Mouse (Mus musculus) testis, postnatal 14 days (tissue): ENCODE measurements around the gene Actr5.
A peak's percentile ranks its signal among the peaks of the same experiment; 100 is the strongest.

Experiments used
- DNase-seq: peaks from one replicate; pipeline ENCODE4 v3.0.0; 2021; ENCODE audit warnings: low spot score

Actr5 gene

DNA sequence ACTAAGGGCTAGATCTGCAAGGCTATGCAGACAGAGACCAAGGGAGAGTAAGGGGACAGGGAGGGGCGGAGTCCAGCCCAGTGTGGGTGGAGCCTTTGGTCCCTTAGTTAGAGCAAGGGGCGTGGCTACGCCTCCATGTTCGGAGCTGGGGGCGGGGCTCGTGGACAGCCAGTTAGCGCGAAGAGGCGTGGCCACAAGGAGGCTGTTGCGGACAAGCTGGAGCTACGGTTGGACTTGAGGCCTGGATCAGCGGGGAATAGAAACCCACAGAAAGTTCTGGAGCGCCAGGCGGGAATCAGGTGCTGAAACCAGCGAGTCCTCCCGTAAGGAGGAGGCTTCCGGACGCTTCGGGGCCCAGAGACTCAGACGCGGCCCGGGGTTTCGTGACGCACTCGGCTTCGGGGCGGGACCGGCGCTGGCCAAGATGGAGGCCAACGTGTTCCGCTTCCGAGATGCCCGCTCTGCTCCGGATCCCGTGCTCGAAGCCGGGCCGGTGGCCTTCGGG, at the start of gene Actr5:
TSS of gene Actr5 (plus strand) at position 171 of the 505 bp plus-strand sequence.
- DNase-seq = peak; percentile 96

GRCm38 (mm10) chr2:158579979-158580378, 44.7 kb upstream of the Actr5 start:
- no peak for DNase-seq

DNA sequence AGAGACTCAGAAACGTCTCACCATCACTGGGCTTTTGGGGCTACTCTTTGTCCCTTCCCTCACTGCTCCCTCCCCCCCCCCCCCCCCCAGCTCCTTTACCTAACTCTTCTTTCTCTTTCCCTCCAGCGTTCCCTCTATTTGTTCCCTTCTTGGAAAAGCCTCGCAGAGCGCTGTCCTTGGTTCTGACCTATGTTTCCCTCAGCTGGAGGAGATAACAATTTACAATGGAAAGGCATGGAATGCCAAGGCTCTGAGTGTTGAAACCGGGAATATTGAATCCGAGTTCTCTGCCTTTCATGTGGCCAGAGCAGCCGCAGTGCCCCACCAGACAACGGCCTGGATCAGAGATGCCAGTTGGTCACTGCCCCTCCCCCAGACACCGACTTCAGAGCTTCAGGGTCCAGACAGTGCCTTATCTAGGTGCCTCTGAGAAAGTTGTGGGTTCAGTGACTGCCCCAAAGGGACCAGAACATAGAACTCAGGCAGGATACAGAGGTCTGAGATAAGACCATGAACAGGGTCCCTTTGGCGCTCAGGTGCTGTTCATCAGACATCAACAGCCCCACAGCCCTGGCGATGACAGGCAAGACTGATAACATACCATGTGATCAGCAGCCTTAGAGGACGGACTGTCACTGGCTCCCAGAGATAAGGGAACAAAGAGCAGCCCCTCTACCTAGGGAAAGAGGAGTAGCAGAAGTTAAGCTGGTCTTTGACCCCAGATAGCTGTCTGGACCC, 39.9 kb upstream of the Actr5 start:
- DNase-seq = peak; percentile 21

- DNase-seq = no peak
Observed at GRCm38 (mm10) chr2:158588524-158589271, 36.0 kb upstream of the Actr5 start.

- no peak for DNase-seq
Observed at GRCm38 (mm10) chr2:158590495-158590894, 34.2 kb upstream of the Actr5 start.

DNA sequence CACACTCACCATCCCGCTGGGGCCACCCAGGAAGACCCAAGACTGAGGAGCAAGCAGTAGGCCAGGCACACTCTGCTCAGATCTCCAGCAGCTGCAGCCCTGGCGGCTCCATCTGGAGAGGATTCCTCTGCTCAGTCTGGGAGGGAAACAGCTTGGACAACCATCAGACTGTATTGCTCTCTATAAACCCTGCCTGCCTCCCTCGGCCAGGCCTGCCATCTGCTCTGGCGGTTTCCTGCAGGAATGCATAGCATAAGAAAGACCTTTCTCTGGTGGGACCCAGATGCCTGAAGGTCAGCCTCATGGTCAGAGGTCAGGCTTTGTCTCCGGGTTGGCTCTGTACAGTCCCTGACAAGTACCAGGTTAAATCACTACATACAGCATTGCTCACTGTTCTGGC, 33.4 kb upstream of the Actr5 start:
- DNase-seq = no peak

DNA sequence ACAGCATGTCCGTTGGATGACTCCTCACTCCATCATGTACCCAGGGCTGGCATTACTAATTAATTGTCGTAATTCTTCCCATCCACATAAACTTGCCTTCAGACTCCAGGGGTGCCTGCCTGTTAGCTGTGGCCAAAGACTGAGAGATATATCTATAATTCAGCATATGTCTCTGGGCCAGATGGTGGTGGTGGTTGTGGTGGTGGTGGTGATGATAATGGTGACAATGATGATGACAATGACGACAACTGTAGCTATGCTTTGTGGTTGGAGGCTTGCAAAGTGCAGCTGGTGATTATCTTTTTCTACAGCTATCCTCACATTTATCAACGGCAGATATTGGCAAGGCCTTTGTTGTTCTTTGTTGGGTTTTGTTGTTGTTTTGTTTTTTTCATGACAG, 31.3 kb upstream of the Actr5 start:
- DNase-seq = no peak

DNA sequence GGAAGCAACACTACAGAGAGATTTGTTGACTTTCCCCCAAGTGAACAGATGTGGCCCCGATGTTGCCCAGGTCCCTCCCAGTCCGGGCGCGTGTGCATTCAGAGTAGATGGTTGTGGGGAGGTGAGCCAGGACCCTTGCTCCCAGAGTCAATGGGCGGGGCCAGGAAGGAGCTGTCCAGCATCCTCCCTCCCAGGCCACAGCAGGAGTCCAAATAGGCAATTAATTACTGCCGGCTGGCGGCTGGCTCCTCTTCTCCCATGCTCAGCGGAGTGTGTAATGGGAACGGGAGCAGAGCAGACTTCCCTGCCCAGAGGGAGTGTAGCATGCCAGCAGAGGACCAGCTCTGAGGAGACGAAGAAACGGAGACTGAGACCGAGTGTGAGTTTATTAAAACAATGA, 29.6 kb upstream of the Actr5 start:
- DNase-seq = peak; percentile 37

DNA sequence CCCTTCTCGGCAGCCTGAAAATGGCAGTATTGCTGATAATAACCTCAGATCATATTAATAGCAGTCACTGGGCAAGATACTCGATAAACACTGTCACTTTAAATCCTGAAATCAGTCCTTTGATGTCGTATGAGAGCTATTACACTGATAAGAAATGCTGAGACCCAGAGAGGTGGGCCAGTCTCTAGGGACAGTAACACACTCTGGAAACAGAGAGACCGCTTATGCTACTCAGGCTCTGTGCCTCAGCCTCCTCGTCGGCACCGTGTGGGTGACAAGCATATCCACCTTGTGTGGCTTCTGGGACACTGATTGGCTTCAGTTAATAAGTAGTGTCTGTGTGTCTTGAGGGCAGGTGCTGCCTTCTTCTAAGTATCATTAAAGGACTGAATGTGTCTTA, 29.1 kb upstream of the Actr5 start:
- no peak for DNase-seq

DNA sequence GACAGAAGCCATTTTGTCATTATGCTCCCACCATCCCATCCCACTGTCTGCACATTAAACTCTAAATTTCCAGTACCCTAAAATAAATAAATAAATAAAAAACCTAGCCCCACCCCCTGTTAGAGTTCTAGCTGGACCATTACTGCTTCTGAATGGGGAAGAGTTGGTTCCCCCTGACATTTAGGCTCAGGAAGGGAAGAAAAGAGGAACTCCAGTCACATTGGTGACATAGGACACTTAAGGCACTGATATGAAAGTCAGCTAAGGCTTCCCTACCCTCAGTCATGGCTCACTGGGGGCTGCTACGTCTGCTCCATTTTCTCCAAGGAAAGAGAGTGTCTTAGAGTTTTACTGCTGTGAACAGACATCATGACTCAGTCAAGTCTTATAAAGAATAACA, 27.9 kb upstream of the Actr5 start:
- DNase-seq = no peak

GRCm38 (mm10) chr2:158600517-158600916, 24.2 kb upstream of the Actr5 start:
- no peak for DNase-seq

DNA sequence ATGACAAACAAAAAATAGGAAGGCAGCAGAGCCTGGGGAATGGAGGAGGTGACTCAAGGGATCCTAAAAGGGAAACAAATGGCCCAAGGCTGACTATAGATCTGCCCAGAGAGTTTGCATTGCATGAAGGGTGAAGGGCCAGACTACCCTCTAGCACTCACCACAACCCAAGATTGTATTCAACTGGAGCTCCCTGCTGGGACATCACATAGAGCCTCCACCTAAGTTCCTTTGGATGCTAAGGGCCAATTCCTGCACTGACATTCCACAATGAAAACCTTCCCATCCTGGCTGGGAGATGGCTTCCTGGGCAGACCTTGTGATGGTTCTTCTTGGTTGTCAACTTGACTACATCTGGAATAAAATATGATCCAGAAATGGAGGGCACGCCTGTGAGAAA, 23.4 kb upstream of the Actr5 start:
- DNase-seq = no peak

DNA sequence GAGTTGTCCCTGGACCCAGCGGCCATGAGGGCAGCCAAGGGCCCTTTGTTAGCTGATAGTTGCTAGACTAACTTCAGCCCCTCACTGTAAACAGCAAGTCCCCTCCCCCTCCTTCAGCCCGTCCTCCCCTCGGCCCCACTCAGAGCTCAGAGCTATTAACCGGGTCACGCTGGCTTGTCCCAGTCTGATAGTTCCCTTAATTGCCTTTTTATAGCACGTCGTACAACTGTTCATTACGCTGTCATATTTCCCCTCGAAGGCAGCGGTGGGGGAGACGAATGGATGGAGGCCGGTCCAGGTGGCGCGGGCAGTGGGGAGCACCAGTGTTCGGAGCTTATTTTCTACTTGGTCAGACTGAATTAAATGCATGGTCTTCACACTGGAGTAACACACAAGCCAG, 22.0 kb upstream of the Actr5 start:
- DNase-seq = no peak

DNA sequence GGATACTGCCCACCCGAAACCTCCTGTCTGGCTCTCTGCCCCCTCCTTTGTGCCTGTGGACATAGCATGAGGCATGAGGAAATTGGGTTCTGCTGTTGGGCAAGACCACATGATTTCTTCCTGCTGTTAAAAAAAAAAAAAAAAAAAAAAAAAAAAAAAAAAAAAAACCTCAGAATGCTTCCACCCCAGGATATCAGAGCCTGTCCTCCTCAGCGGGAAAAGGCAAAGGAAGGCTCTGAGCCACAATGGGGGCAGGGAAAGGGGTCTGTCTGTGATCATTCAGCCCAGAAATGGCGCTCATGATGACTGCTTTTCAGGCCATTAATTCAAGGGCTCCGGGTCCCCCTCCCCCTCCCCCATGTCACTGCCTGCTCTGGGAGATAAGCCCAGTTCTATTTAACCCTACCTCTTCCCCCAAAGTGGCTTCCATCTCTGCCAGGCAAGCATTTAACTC, 18.1 kb upstream of the Actr5 start:
- DNase-seq = no peak

DNA sequence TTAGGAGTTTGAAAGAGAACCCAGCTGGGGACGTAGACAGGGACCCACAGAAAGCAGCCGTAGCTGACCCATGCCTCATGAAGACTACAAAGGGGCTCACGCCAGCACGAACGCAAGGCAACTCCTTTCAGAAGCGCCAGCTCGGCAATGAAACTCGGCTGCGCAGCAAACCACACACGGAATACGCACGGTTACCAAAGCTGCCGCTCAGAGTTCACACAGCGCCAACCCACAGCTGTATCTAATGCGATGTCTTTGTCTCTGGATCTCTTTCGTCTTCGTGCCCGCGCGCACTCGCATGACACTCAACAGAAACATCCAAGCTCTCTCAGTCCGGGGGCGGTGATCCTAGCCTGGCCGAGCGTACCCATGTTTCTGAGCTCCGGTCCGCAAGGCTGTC, 15.0 kb upstream of the Actr5 start:
- no peak for DNase-seq

DNA sequence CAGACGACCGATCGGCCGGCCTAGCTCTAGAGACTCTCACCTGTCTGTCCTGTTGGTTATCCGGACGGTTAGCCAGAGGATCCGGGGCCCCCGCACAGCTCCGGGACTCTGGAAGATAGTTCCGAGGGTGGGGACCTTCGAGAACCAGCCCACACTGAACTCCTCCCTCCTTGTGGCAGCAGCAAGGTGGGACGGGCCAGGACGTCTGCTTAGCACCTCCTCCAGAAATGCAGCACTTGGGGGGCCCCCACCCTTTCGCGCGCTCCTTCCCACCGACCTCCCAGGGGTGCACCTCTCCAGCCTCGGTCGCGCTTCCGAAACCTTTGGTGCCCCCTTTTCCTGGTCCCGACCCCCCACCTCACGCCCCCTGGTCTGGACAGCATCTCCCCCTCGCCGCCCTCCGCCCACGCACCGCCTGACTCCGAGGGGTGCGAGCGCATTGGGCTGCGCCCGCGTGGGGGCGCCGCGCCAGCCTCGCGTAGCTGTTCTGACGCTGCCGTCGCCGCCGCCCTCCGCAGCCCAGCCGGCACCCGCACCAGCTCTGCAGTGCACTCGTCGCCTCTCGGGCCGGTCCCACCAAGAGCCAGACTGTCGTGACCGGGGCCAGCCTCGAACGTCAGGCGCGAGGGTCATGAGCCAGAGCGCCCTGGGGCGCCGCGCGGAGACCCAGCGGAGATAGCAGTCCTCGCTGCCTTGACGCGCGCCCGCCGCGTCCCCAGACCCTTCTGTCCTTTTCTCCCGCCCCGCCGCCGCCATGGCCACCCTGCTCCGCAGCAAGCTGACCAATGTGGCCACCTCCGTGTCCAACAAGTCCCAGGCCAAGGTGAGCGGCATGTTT, 14.0 kb upstream of the Actr5 start, which contains the start of gene Slc32a1:
TSS of gene Slc32a1 (plus strand) at position 280 of the 838 bp plus-strand sequence.
- DNase-seq = no peak

DNA sequence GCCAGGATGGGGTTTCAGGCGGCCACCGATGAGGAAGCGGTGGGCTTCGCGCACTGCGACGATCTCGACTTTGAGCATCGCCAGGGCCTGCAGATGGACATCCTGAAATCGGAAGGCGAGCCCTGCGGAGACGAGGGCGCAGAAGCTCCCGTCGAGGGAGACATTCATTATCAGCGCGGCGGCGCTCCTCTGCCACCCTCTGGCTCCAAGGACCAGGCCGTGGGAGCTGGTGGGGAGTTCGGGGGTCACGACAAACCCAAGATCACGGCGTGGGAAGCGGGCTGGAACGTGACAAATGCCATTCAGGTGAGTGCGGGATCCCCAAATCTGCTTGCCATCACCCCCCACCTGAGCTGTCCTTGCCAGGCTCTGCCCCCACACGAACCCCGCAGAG, 13.4 kb upstream of the Actr5 start:
- DNase-seq = no peak

DNA sequence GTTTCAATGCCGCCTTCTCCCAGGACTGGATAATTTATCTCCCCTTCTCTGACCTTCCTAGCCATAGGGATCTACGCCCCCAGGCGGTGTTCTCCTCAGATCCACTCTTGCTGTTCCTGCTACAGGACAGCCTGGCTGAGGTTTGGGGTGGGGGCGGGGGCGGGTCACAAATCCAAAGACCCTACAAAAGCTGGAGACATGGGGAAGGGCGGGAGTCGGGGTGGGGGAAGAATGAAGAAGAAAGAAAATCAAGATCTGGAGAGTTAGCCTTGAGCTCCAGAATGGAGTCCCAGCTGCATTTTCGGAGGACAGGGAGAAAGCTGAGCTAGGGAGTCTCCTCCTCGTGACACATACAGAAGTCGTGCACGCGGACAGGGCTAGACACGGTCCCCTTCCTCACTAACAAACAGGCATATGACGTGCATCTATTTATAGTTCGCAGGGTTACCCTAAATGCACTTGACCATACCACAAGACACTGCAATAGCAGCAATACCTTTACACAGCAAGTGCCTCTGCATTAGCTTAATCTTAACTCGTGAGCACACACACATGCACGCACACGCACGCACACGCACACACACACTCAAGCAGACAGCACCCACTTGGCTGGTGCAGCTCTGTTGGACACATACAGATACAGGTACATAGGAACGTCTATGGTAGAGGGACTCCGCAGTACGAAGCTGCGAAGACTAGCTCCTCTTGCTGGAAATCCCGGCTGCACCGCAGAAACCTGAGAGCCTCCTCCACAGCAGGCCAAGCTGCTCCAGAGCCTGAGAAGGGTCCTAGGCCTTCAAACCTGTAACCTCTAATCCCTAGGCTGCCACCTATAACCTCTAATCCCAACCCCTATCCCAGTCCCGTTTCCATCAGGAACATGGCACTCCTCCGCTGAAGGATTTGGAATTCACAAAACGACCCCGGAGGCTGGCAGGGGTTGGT, 12.7 kb upstream of the Actr5 start:
- no peak for DNase-seq

DNA sequence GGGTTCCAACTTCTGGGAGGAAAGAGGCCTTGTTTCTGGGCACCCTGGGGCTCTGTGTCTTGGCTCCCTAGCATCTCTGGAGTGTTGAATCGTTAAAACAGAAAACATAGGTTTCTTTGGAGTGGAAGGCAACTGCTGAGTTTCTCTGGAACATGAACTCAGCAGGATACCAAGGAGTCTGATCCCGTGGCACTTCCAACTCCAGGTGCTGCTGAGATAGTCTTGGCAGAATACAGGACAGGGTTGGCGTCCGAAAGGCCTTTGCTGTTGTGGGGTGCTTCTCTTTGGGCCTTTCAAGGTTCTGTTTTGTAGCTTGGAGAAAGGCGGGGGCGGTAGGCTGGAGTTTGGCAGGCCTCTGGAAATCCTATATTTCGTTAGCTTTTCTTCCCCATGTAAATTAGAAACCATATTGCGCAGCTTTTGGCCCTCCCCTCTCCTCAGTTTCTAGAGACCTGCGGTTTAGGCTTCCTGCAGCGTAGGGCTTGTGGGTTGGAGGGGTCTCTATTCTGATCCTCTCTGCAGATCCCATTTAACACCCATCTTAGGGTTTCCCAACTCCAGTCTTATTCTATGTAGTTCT, 11.9 kb upstream of the Actr5 start:
- no peak for DNase-seq

GRCm38 (mm10) chr2:158613541-158614417, 10.9 kb upstream of the Actr5 start:
- peak; percentile 71 for DNase-seq
